Mouse (Mus musculus): ENCODE measurements around the gene Lrig3.

GRCm38 (mm10) chr10:126002081-126002755 lies 36.2 kb downstream of the Lrig3 start:
- no peak for TF ChIP-seq POLR2A (IDR thresholded peaks at IDR 0.05; ENCODE audit: borderline replicate concordance, control insufficient read depth, low read depth, low read length)
- no peak for TF ChIP-seq CTCF (IDR thresholded peaks at IDR 0.05; ENCODE audit: control insufficient read depth, insufficient read depth, low read length)
